Mouse (Mus musculus): ENCODE results near the gene Tcaim.

DNA sequence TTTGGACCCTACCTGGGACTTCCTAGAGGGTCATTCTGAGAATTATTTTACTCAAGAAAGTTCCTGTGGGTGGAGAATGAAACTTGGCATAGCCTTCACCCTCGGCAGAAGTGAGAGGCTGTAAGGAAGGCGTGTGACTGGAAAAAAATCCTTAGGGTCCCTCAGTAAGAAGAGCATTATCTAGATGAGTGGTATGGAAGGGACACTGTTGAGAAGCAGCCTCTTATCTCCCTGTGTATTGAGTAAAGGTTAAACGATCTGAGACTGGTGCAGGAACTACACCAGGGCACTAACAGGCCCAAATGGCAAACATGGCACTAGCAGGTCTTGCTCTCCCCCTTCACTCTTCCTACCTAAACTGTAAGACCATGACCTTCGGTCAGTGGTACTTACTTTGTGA lies 60.9 kb downstream of the Tcaim start:
- no peak for TF ChIP-seq CTCF (IDR thresholded peaks at IDR 0.05; ENCODE audit: low read depth, low read length)
- TF ChIP-seq POLR2A (IDR thresholded peaks at IDR 0.05; ENCODE audit: extremely low read depth, insufficient read depth, low read length): no peak
